17 mouse cellular contexts compared by ENCODE assay signal in the genomic region with DNA sequence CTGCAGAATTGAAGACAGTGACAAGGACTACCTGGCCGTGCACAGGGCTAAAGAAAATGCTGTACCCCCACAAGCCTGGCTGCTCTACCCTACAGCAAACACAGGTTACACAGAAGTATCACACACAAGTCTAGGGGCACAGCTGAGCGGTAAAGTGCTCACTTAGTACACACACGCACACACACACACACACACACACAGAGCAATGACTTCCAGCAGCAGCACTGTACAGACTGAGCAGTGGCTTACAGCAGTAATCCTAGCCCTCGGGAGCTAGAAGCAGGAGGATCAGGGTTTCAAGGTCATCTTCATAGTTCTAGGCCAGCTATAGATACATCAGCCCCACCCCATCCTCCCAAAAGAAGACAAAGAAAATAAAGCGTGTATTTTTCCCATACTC.
"Had no signal": no experiment of that assay in that cellular context is flagged by ENCODE, and none has a peak within 500 bp of the region (broad histone marks: within the 10 kb centered on the region; RNA-seq: fewer than 3 reads in every experiment).

No protein-coding gene starts in this region.

- DNase-seq: kidney, adult 18-20 months; kidney, adult 9 months; kidney, postnatal 14 days; kidney, postnatal 4 days; liver, embryonic 13.5 days; lung, adult 2 months; lung, postnatal 14 days; lung, postnatal 4 days; right cerebral cortex, adult 18-20 months; right cerebral cortex, postnatal 14 days; right cerebral cortex, postnatal 4 days; thymus, adult 2 months; thymus, postnatal 14 days; thymus, postnatal 4 days had no signal

- H3K27ac ChIP-seq: liver, embryonic 13.5 days; neural tube, embryonic 12.5 days; neural tube, embryonic 15.5 days; stomach, postnatal 0 days had no signal

- H3K4me2 ChIP-seq: liver, embryonic 13.5 days; neural tube, embryonic 12.5 days; neural tube, embryonic 15.5 days had no signal

- H3K4me3 ChIP-seq: liver, embryonic 13.5 days; neural tube, embryonic 12.5 days; neural tube, embryonic 15.5 days had no signal

- H3K36me3 ChIP-seq: liver, embryonic 13.5 days; neural tube, embryonic 12.5 days; neural tube, embryonic 15.5 days had no signal

- H3K9ac ChIP-seq: liver, embryonic 13.5 days; neural tube, embryonic 12.5 days; neural tube, embryonic 15.5 days had no signal

- H3K9me3 ChIP-seq: liver, embryonic 13.5 days; neural tube, embryonic 12.5 days; neural tube, embryonic 15.5 days had no signal
